Mouse (Mus musculus): Measurements from ENCODE around the gene Mptx1. TPM values are rescaled to one million over a fixed set of nuclear protein-coding genes. Genes with fewer than 3 reads are reported as not detected.
"Not testable (repeated sequence)": the region's sequence is repeated elsewhere in the genome, so short reads cannot be mapped to it uniquely, and the experiment has no call there.

Gene Mptx1
- total RNA-seq (2021): not detected

- DNase-seq: no peak
Observed at GRCm38 (mm10) chr1:174330218-174330617, at the start of gene Mptx1. Gene Mptx1, plus strand, starts transcription at chr1:174330518.

- DNase-seq: no peak
Observed at GRCm38 (mm10) chr1:174303162-174303561, 27.2 kb upstream of the Mptx1 start.

GRCm38 (mm10) chr1:174317308-174317707 lies 13.0 kb upstream of the Mptx1 start:
- no peak for DNase-seq

GRCm38 (mm10) chr1:174353636-174354035 lies 23.3 kb downstream of the Mptx1 start:
- not testable (repeated sequence) for DNase-seq

DNA sequence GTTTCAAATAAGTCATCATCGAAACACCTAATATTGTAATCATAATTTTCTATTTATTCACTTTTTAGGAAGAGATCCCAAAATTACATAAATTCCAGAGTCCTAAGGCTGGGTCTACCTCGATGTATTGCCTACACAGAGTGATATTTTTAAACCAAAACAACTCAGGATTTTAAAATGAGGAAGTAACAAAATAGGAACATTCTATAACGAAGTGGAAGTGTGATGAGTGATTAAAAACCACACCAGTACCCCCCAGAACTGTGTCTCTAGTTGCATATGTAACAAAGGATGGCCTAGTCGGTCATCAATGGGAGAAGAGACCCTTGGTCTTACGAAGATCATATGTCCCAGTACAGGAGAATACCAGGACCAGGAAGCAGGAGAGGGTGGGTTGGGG lies 24.3 kb downstream of the Mptx1 start:
- no peak for DNase-seq

DNA sequence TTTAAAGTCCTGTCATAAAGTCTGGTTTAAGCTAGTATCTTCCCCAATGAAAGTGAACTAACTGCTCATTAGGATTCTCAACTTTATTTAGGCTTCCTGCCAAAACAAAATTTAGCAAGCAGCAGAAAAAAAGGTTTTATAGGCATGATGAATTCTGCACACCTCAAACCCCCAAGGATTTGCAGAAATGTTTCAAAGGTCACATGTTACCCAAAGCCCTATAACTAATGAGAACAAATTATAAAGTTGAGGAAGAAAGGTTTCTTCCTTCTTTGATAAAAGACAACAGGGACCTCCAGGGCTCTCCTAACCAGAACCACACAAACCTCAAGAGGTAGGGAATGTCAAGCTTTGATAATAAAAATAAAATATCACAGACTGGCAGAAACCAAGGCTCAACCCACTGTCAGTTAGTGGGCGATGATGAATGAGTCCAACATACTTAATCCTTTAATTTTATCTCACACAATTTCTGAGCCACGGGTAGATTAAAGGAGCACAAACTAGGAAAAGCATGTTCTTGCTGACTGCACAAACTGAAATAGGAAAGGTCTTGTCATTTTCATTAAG lies 34.6 kb downstream of the Mptx1 start, which contains the start of gene Olfr417:
Gene Olfr417 (plus strand): TSS at position 241 of the 570 bp plus-strand sequence.
- no peak for DNase-seq

- no peak for DNase-seq
Observed at GRCm38 (mm10) chr1:174373799-174374198, 43.5 kb downstream of the Mptx1 start.

Other genes with a start within 250 kb of the Mptx1 start
- gene Olfr429, start 246.2 kb upstream of the Mptx1 start, total RNA-seq (2021): not detected
- not detected for gene Olfr427, start 233.6 kb upstream of the Mptx1 start, total RNA-seq (2021)
- not detected for gene Olfr231, start 209.4 kb upstream of the Mptx1 start, total RNA-seq (2021)
- gene Olfr424, start 199.0 kb upstream of the Mptx1 start, total RNA-seq (2021): not detected
- not detected for gene Olfr420, start 174.9 kb upstream of the Mptx1 start, total RNA-seq (2021)
- under 1 TPM; 0.05 to 0.07 TPM for gene Spta1, start 157.7 kb upstream of the Mptx1 start, total RNA-seq (2021)
- not detected for gene Olfr419, start 78.5 kb upstream of the Mptx1 start, total RNA-seq (2021)
- gene Olfr417, start 34.6 kb downstream of the Mptx1 start, total RNA-seq (2021): not detected
- not detected for gene Olfr248, start 60.5 kb downstream of the Mptx1 start, total RNA-seq (2021)
- not detected for gene Olfr414, start 93.5 kb downstream of the Mptx1 start, total RNA-seq (2021)
- gene Olfr220, start 111.6 kb downstream of the Mptx1 start, total RNA-seq (2021): not detected
- 10 to 100 TPM; 69.2 to 73.0 TPM for gene Fmn2, start 171.3 kb downstream of the Mptx1 start, total RNA-seq (2021)

Measured in layer of hippocampus, postnatal 36 days (tissue).